Mouse (Mus musculus) CD4-positive, CD25-positive, alpha-beta regulatory T cell, adult 4 months (primary cell): ENCODE results near the gene Pafah2. TPM values are rescaled to one million over a fixed set of nuclear protein-coding genes. Genes with fewer than 3 reads are reported as not detected.

Source experiments
- ATAC-seq: one replicate; pipeline ENCODE4 v1.8.0; 2017
- polyA plus RNA-seq, 2 experiments: library from polyadenylated mRNA; unstranded; fragments of 100-300 nt; shearing (Covaris generic); gene quantifications; one replicate each; pipeline ENCODE4 v1.2.1; 2017

Gene Pafah2
- polyA plus RNA-seq, 2 experiments from 2014 or later, result 0.30 to 2.4 TPM

- no peak for ATAC-seq
Measured at GRCm38 (mm10) chr4:134465789-134466188, 69.7 kb downstream of the Pafah2 start.

- no peak for ATAC-seq
Measured at GRCm38 (mm10) chr4:134466381-134467262, 70.5 kb downstream of the Pafah2 start.

GRCm38 (mm10) chr4:134467435-134468214, 71.5 kb downstream of the Pafah2 start:
- peak; percentile 23 for ATAC-seq

DNA sequence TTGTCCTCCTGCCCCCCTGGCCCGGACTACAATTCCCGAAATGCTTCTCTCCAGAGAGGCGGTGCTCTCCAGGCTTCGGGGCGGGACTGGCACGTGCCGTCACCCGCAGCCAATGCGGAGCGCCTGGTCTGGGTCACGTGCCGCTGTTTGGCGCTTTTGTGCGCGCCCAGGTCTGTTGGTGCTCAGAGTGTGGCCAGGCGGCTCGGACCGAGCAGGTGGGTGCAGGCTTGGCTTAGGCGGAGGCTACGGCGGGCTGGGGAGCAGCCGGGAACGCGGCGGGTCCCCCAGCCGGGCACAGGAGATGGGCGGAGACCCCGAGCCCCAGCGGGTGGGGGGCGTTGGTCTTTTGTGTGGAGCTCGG, 72.1 kb downstream of the Pafah2 start, which contains the start of gene Stmn1:
TSS of gene Stmn1 (plus strand) at position 106 of the 361 bp plus-strand sequence.
- ATAC-seq, result peak; percentile 84

DNA sequence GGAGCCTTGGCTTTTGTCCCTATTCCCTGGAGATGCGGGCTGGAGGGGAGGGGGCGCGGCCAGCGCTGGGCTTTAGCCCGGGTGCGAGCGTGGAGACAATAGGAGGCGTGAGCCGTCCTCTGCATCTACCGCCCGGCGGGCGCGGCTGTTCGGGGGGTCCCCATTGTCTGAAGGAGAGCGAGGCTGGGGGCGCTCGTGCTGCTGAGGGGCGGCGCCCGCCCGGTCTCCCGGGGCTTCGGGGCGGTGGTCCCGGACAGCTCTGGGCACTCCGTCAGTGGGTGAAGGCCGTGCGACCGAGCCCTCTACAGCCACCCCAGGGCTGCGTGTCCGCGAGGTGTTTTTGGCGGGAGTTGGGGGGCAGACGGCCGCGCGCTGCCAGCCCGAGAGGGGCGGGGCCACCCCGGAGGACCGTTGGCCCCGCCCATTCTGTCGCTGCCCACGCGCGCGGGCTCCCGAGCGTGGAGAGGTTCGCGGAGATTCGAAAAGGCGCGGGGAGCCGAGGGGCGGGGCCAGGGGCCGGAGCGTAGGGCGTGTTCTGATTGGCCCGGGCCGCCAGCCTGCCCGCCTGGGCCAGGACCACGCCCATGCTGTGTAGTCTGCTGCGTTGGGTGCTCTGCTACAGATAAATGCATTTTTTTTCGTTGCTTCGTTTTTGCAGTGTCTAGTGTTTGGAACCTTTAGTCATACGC, 72.6 kb downstream of the Pafah2 start:
- ATAC-seq, result peak; percentile 85

DNA sequence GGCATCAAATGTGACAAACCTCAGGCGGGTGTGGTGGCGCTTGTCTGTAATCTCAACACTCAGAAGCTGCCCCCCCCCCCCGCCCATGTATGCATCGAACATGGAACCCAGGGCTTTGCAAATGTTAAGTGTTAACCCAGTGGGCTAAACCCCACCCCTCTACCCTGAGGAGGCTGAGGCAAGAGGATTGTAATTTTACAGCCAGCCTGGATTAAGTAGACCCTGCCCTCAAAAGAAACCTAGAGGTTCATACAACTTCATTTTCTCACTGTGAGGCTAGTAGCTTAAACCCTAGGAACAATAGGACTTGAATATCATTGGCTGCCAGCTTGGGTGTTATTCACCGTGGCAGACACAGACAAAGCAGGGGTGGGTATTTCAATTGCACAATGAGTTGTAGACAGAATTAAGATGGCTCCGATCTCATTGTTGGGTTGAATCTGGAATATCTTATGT, 73.2 kb downstream of the Pafah2 start:
- peak; percentile 24 for ATAC-seq

- ATAC-seq, result no peak
Measured at GRCm38 (mm10) chr4:134469985-134470384, 73.9 kb downstream of the Pafah2 start.

GRCm38 (mm10) chr4:134471469-134471868, 75.3 kb downstream of the Pafah2 start:
- no peak for ATAC-seq

DNA sequence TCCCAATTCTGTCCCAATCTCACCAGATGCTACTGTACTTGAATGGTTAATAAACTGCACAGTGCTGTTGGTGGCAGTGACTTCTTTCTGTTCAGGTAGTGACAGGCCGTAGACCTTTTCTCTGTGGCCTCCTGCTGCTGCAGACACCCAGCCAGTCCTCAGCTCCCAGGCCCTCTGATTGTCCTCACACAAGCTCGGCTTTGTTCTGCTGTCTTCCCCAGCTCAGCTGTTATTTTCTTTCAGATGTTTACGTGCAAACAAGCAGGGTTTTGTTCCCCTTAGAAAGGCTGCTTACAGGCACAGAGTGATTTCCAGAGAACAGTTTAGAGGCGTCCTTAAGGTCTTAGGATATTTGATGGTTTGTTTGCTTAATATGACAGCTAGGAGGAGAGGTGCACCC, 77.6 kb downstream of the Pafah2 start:
- no peak for ATAC-seq

- ATAC-seq, result no peak
Measured at GRCm38 (mm10) chr4:134474240-134474639, 78.1 kb downstream of the Pafah2 start.

- ATAC-seq, result no peak
Measured at GRCm38 (mm10) chr4:134476899-134477298, 80.8 kb downstream of the Pafah2 start.

Other genes starting within 250 kb of the Pafah2 start
- 100 to 1,000 TPM in 1 of 2 experiments, 10 to 100 TPM in 1; 72.5 to 166 TPM for gene Cep85, start 209.2 kb upstream of the Pafah2 start, polyA plus RNA-seq
- not detected for gene Gm7534, start 193.3 kb upstream of the Pafah2 start, polyA plus RNA-seq
- gene Catsper4, start 168.9 kb upstream of the Pafah2 start, polyA plus RNA-seq, result not detected
- not detected for gene Cnksr1, start 157.9 kb upstream of the Pafah2 start, polyA plus RNA-seq
- gene E130218I03Rik, start 152.7 kb upstream of the Pafah2 start, polyA plus RNA-seq, result 1 to 10 TPM in 1 of 2 experiments, not detected in 1; 3.7 TPM
- 1 to 10 TPM; 4.3 to 6.8 TPM for gene Zfp593, start 150.7 kb upstream of the Pafah2 start, polyA plus RNA-seq
- not detected for gene Gm30191, start 149.4 kb upstream of the Pafah2 start, polyA plus RNA-seq
- gene Grrp1, start 142.2 kb upstream of the Pafah2 start, polyA plus RNA-seq, result not detected
- gene Pdik1l, start 108.4 kb upstream of the Pafah2 start, polyA plus RNA-seq, result 10 to 100 TPM; 20.7 to 24.2 TPM
- gene Trim63, start 81.2 kb upstream of the Pafah2 start, polyA plus RNA-seq, result not detected
- under 1 TPM; 0.19 TPM for gene Slc30a2, start 53.1 kb upstream of the Pafah2 start, polyA plus RNA-seq
- 1 to 10 TPM; 2.2 to 2.3 TPM for gene Extl1, start 12.5 kb upstream of the Pafah2 start, polyA plus RNA-seq
- 100 to 1,000 TPM in 1 of 2 experiments, 10 to 100 TPM in 1; 80.7 to 125 TPM for gene Stmn1, start 72.0 kb downstream of the Pafah2 start, polyA plus RNA-seq
- 10 to 100 TPM; 21.3 to 56.0 TPM for gene Paqr7, start 100.4 kb downstream of the Pafah2 start, polyA plus RNA-seq
- gene Aunip, start 114.7 kb downstream of the Pafah2 start, polyA plus RNA-seq, result 1 to 10 TPM in 1 of 2 experiments, under 1 TPM in 1; 0.26 to 1.2 TPM
- gene Mtfr1l, start 139.1 kb downstream of the Pafah2 start, polyA plus RNA-seq, result 100 to 1,000 TPM in 1 of 2 experiments, 10 to 100 TPM in 1; 83.6 to 119 TPM
- 1 to 10 TPM in 1 of 2 experiments, under 1 TPM in 1; 0.19 to 1.9 TPM for gene Selenon, start 155.8 kb downstream of the Pafah2 start, polyA plus RNA-seq